Mouse (Mus musculus) neural tube, embryonic 14.5 days (tissue): ENCODE results near the gene Alyref. TPM values are rescaled to one million over a fixed set of nuclear protein-coding genes. Genes with fewer than 3 reads are reported as not detected.

Source experiments
- ATAC-seq: fragments of 200-750 bp; cut with Nextera tagmentation; 2 replicates; pipeline ENCODE4 v1.8.0; 2017; ENCODE audit warnings: low read depth, mild to moderate bottlenecking, moderate TSS enrichment, moderate library complexity
- H3K27ac ChIP-seq: fragments of 300-500 bp; sonication (generic); 2 replicates; pipeline ENCODE4 v1.5.1; 2014; ENCODE audit warnings: low read depth, mild to moderate bottlenecking, control low read depth, low read length, moderate library complexity, mixed read lengths
- H3K27me3 ChIP-seq: fragments of 300-500 bp; sonication (generic); 2 replicates; pipeline ENCODE4 v1.6.1; 2014; ENCODE audit warnings: low read length; ENCODE audit not compliant: control insufficient read depth, insufficient read depth
- H3K36me3 ChIP-seq: fragments of 300-500 bp; sonication (generic); 2 replicates; pipeline ENCODE4 v1.6.1; 2014; ENCODE audit warnings: low read length, mixed read lengths; ENCODE audit not compliant: control insufficient read depth, insufficient read depth
- H3K4me1 ChIP-seq: fragments of 300-500 bp; sonication (generic); 2 replicates; pipeline ENCODE4 v1.6.1; 2014; ENCODE audit warnings: low read length; ENCODE audit not compliant: control insufficient read depth, insufficient read depth
- H3K4me2 ChIP-seq: fragments of 300-500 bp; sonication (generic); 2 replicates; pipeline ENCODE4 v1.6.1; 2014; ENCODE audit warnings: mild to moderate bottlenecking, low read depth, low read length, control low read depth
- H3K4me3 ChIP-seq: fragments of 300-500 bp; sonication (generic); 2 replicates; pipeline ENCODE4 v1.5.1; 2014; ENCODE audit warnings: low read depth, low read length, control low read depth, mixed read lengths
- H3K9ac ChIP-seq: fragments of 300-500 bp; sonication (generic); replicated peaks from 2 replicates; pipeline ENCODE4 v1.6.1; 2014; ENCODE audit warnings: low read depth, mild to moderate bottlenecking, control low read depth, low read length, mixed read lengths
- H3K9me3 ChIP-seq: fragments of 300-500 bp; sonication (generic); 2 replicates; pipeline ENCODE4 v1.6.1; 2016; ENCODE audit warnings: low read length; ENCODE audit not compliant: control insufficient read depth
- WGBS: fragments of 180-500 bp; shearing (Covaris S2); extraction: QIAGEN DNeasy Blood & Tissue Kit; methylation state at CpG from one replicate; pipeline ENCODE4 v1.1.7; 2014; 5-methylcytosine and 5-hydroxymethylcytosine counted together
- microRNA-seq: library from miRNA; unstranded; fragments of <30 nt; microRNA quantifications from one replicate; pipeline ENCODE4, GENCODE M21; 2016
- polyA plus RNA-seq: library from polyadenylated mRNA; unstranded; fragments of >200 nt; fragmentation: Nextera tagmentation; extraction: Ambion mirVana; gene quantifications from 2 replicates; pipeline ENCODE4 v1.2.1, GENCODE M21; 2014

The Alyref gene
- polyA plus RNA-seq, 1 experiment from 2014 or later, result 191 TPM

DNA sequence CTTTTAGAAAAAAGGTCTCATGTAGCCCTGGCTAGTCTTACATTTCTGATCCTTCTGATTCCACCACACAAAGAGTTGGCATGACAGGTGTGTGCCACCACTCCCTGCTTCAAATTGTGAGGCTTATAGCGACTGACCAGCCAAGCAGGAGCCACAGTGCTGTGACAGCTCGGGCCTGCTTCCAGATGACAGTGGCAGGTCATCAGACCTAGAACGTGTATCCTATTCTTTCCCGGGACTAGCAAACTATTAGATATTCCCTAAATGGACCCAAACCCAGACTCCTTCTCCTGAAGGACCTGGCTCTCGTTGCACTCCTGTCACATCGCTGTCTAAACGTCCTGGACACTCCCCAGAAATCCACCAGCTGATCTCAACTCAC is 49.4 kb downstream of the Alyref start:
- H3K9me3 ChIP-seq, result no peaks in the 10 kb centered on the region
- H3K27ac ChIP-seq, result peak overlapping the region; percentile 86
- peaks cover 17% of the 10 kb centered on the region for H3K4me1 ChIP-seq
- peak overlapping the region; percentile 96 for H3K4me3 ChIP-seq
- whole genome bisulfite sequencing, result 30% methylated on average over 7 of the region's 7 CpGs
- peak overlapping the region; percentile 96 for H3K9ac ChIP-seq
- H3K27me3 ChIP-seq, result no peaks in the 10 kb centered on the region
- H3K36me3 ChIP-seq, result peaks cover 6% of the 10 kb centered on the region
- no peak for ATAC-seq
- peak overlapping the region; percentile 93 for H3K4me2 ChIP-seq

DNA sequence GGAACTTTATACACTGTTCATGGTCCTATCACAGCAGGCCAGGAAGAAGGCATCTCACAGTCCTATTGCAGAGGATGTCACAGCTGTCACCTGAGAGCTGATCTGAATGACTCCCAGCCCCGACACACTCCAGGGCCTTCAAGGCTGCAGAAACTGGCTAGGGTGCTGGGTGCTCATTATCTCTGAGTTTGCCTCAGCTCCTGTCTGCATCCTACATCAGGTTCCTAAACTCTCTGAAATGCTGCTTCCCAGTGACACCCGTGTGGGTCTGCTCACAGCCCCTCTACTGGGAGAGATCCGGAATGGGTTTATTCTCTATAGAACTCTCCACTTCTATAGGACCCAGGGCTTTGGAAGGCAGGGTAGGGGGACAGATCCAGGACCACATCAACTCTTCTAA is 50.0 kb downstream of the Alyref start:
- Histone ChIP-seq H3K4me2 (peak overlapping the region; percentile 93), H3K27me3 (no peaks in the 10 kb centered on the region), H3K9me3 (no peaks in the 10 kb centered on the region), H3K4me3 (peak overlapping the region; percentile 96), H3K36me3 (peaks cover 10% of the 10 kb centered on the region), H3K4me1 (peaks cover 17% of the 10 kb centered on the region), H3K9ac (peak overlapping the region; percentile 96; the same call in 1 of the 2 replicates), H3K27ac (no peak overlapping the region)
- no peak for ATAC-seq
- 83% methylated on average over 3 of the region's 3 CpGs for WGBS

DNA sequence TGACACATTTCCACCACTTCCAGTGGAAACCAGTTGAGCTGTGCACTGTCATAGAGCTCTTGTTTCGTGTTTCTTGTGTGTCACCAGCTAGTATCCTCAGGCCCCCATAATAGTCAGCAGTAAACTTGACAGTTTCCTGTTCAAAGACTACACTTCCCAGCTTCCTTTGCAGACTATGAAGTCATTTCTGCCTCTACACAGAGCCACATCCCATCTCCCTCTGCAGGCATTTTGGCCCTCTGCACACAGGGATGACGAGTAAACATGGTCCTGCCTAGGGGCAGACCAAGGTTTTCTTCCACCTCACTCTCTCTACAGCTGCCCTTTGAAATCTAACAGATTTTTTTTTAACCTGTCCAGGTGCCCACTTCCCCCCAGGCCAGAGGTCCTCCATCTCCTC is 50.7 kb downstream of the Alyref start:
- 0 out of 2 replicates have a peak overlapping the region, but pooled peaks have one; percentile 7 for H3K9ac ChIP-seq
- no peak for ATAC-seq
- no peaks in the 10 kb centered on the region for H3K27me3 ChIP-seq
- no peak overlapping the region for H3K4me3 ChIP-seq
- H3K4me2 ChIP-seq, result 0 out of 2 replicates have a peak overlapping the region, but pooled peaks have one; percentile 93
- peaks cover 17% of the 10 kb centered on the region for H3K4me1 ChIP-seq
- 70% methylated on average over 2 of the region's 2 CpGs for WGBS
- H3K27ac ChIP-seq, result no peak overlapping the region
- H3K9me3 ChIP-seq, result no peaks in the 10 kb centered on the region
- H3K36me3 ChIP-seq, result peaks cover 18% of the 10 kb centered on the region

DNA sequence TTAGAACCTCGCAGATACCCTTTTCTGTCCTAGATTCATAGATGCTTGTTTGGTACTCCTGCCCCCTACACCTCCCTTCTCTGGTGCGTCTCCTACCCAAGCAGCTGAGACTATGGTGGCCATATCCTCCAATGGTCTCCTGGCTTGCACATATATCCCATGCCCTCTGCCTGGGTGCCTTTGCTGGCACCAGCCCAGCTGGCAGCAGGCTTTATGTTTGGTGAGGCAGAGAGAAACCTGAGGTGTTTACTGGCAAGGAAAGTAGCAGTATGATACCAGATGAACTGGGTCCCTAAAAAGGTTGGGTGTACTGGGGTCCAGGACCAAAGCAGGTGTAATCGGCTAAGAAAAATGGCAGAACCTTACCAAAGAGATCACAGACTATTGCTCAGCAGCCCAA is 52.2 kb downstream of the Alyref start:
- Histone ChIP-seq H3K27me3 (no peaks in the 10 kb centered on the region), H3K9me3 (no peaks in the 10 kb centered on the region), H3K4me1 (peaks cover 17% of the 10 kb centered on the region), H3K27ac (no peak overlapping the region), H3K36me3 (peaks cover 28% of the 10 kb centered on the region), H3K9ac (no peak overlapping the region), H3K4me3 (no peak overlapping the region), H3K4me2 (no peak overlapping the region)
- WGBS, result 91% methylated on average over 3 of the region's 3 CpGs
- no peak for ATAC-seq

DNA sequence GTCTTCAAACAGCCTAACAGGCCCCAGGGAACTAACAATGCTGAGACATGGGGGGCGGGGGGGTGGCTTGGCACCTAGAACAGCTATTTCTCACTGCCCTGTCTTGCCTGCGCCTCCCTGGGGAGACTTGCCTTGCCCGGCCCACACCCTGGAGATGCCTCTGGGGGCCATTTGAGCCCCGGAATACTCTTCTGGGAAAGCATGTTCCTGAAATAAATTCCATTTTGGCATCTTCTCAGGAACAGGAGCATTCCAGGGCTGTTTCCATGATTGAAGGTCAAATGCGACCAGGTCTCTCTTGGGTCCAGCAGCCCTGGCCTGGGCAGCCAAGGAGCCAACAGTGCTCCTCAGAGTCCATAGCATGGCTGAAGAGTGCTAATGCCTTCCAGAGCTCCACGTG is 55.8 kb downstream of the Alyref start:
- peaks cover 28% of the 10 kb centered on the region for H3K36me3 ChIP-seq
- no peak overlapping the region for H3K9ac ChIP-seq
- WGBS, result 85% methylated on average over 6 of the region's 6 CpGs
- no peak overlapping the region for H3K27ac ChIP-seq
- H3K27me3 ChIP-seq, result no peaks in the 10 kb centered on the region
- no peak for ATAC-seq
- H3K4me1 ChIP-seq, result peaks cover 12% of the 10 kb centered on the region
- H3K9me3 ChIP-seq, result no peaks in the 10 kb centered on the region
- no peak overlapping the region for H3K4me3 ChIP-seq
- no peak overlapping the region for H3K4me2 ChIP-seq

Small RNAs within 50 kb of the gene (microRNA-seq; reads per million reads assigned to microRNA genes)
- gene Mir6936, result 0.85 reads per million

Other genes starting within 250 kb of the Alyref start
- gene Actg1, start 249.8 kb downstream of the Alyref start, polyA plus RNA-seq, result 4,176 and 4,177 TPM in 2 replicates
- 0.63 and 1.7 TPM in 2 replicates for gene Fscn2, start 236.8 kb downstream of the Alyref start, polyA plus RNA-seq
- 74.8 and 86.8 TPM in 2 replicates for gene Faap100, start 219.6 kb downstream of the Alyref start, polyA plus RNA-seq
- 31.1 and 39.8 TPM in 2 replicates for gene Nploc4, start 160.7 kb downstream of the Alyref start, polyA plus RNA-seq
- not detected in 2 replicates for gene Tspan10, start 155.7 kb downstream of the Alyref start, polyA plus RNA-seq
- gene Pde6g, start 144.9 kb downstream of the Alyref start, polyA plus RNA-seq, result 0.31 and 0.59 TPM in 2 replicates
- 12.0 and 12.9 TPM in 2 replicates for gene Oxld1, start 140.3 kb downstream of the Alyref start, polyA plus RNA-seq
- 21.6 and 28.4 TPM in 2 replicates for gene Ccdc137, start 140.2 kb downstream of the Alyref start, polyA plus RNA-seq
- 65.5 and 68.1 TPM in 2 replicates for gene Arl16, start 130.8 kb downstream of the Alyref start, polyA plus RNA-seq
- 131 and 135 TPM in 2 replicates for gene Mrpl12, start 113.8 kb downstream of the Alyref start, polyA plus RNA-seq
- 24.7 and 30.0 TPM in 2 replicates for gene Slc25a10, start 106.5 kb downstream of the Alyref start, polyA plus RNA-seq
- gene Gcgr, start 67.7 kb downstream of the Alyref start, polyA plus RNA-seq, result 0.19 and 0.22 TPM in 2 replicates
- 248 and 267 TPM in 2 replicates for gene Mcrip1, start 48.6 kb downstream of the Alyref start, polyA plus RNA-seq
- not detected in 2 replicates for gene Ppp1r27, start 47.2 kb downstream of the Alyref start, polyA plus RNA-seq
- 248 and 330 TPM in 2 replicates for gene P4hb, start 25.1 kb downstream of the Alyref start, polyA plus RNA-seq
- 419 and 479 TPM in 2 replicates for gene Arhgdia, start 16.7 kb downstream of the Alyref start, polyA plus RNA-seq
- gene Anapc11, start 56 bp upstream of the Alyref start, polyA plus RNA-seq, result 209 and 236 TPM in 2 replicates
- 1.3 TPM in 1 of 2 replicates, not detected in the other for gene Npb, start 10.1 kb upstream of the Alyref start, polyA plus RNA-seq
- 170 and 187 TPM in 2 replicates for gene Pcyt2, start 19.6 kb upstream of the Alyref start, polyA plus RNA-seq
- gene Sirt7, start 26.9 kb upstream of the Alyref start, polyA plus RNA-seq, result 42.8 and 48.2 TPM in 2 replicates
- gene Mafg, start 35.2 kb upstream of the Alyref start, polyA plus RNA-seq, result 30.5 and 36.8 TPM in 2 replicates
- 15.3 and 24.9 TPM in 2 replicates for gene Pycr1, start 45.4 kb upstream of the Alyref start, polyA plus RNA-seq
- 2.3 and 2.5 TPM in 2 replicates for gene Myadml2, start 49.8 kb upstream of the Alyref start, polyA plus RNA-seq
- 1.3 and 6.2 TPM in 2 replicates for gene Notum, start 62.8 kb upstream of the Alyref start, polyA plus RNA-seq
- gene Aspscr1, start 74.6 kb upstream of the Alyref start, polyA plus RNA-seq, result 137 and 141 TPM in 2 replicates
- gene Cenpx, start 115.4 kb upstream of the Alyref start, polyA plus RNA-seq, result 87.6 and 95.8 TPM in 2 replicates
- 53.9 and 59.4 TPM in 2 replicates for gene Lrrc45, start 115.6 kb upstream of the Alyref start, polyA plus RNA-seq
- 70.7 and 135 TPM in 2 replicates for gene Rac3, start 123.1 kb upstream of the Alyref start, polyA plus RNA-seq
- 10.2 and 10.5 TPM in 2 replicates for gene Dcxr, start 128.9 kb upstream of the Alyref start, polyA plus RNA-seq
- gene Cbr2, start 133.7 kb upstream of the Alyref start, polyA plus RNA-seq, result 0.39 and 0.81 TPM in 2 replicates
- gene Hmga1b, start 164.4 kb upstream of the Alyref start, polyA plus RNA-seq, result 0.52 and 2.1 TPM in 2 replicates
- gene Rfng, start 185.8 kb upstream of the Alyref start, polyA plus RNA-seq, result 89.6 and 91.1 TPM in 2 replicates
- 302 and 312 TPM in 2 replicates for gene Gps1, start 185.9 kb upstream of the Alyref start, polyA plus RNA-seq
- gene Dus1l, start 198.0 kb upstream of the Alyref start, polyA plus RNA-seq, result 44.8 and 47.8 TPM in 2 replicates
- gene Fasn, start 226.2 kb upstream of the Alyref start, polyA plus RNA-seq, result 107 and 117 TPM in 2 replicates